Comparison of ENCODE assay signal across 8 mouse cellular contexts in the genomic region with DNA sequence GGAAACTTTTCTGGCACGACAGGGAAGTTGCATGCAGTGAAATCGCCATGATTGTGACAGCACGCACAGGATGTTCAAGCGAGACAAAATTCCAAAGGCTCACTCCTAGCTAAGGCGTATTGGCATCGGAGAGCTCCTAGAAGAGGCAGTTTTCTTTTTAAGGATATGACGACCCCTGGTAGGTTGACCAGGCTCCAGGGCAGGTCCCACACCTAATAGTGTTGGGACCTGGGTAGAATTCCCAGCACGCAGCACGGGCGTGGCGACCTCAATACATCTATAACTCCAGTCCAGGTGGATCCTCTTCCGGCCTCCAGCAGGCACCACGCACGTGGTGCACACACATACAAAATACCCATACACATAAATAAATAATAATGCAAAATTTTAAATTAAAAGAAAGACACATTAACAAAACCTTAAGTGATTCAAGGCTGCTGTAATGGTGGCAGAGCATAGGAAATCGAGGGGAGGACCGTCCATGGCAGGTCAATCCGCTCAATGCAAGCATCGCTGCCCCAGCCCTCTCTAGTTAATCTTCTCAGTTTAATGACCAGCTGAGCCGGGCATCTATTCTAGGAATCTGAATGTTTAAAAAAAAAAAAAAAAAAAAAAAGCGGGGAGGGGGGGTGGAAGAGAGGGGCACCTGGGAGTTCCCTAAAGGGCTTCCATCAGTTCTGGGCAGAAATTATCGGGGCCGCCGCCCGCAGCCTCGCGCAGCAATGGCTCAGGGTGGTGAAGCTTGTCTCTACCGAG. TPM values are rescaled to one million over a fixed set of nuclear protein-coding genes. Genes with fewer than 3 reads are reported as not detected.
A peak's percentile ranks its signal among the peaks of the same experiment; 100 is the strongest.
DNase-seq lines count a peak whose midpoint lies in the region; ATAC-seq and TF ChIP-seq lines count a peak whose summit lies in the region.

No protein-coding gene starts in this region.

- H3K4me3 ChIP-seq in layer of hippocampus, adult 2 months: peak overlapping the region; percentile 95
- peak overlapping the region; percentile 76 for H3K4me3 ChIP-seq in brown adipose tissue, adult 24 weeks (ENCODE audit: insufficient read depth, low read depth, low read length)
- H3K4me3 ChIP-seq in heart, embryonic 16.5 days (ENCODE audit: low read length): peak overlapping the region; percentile 60
- peak overlapping the region; percentile 71 for H3K4me3 ChIP-seq in macrophage (ENCODE audit: inconsistent target)

- ATAC-seq in heart, embryonic 16.5 days (replicated peaks; ENCODE audit: extremely low read depth, insufficient read depth, low FRiP score): peak; percentile 1; the same call in 1 of the 2 replicates

- peak overlapping the region; percentile 60 for H3K4me2 ChIP-seq in heart, embryonic 16.5 days (ENCODE audit: low read depth, low read length)

- H3K4me1 ChIP-seq in brown adipose tissue, adult 24 weeks (ENCODE audit: control insufficient read depth, insufficient read depth, insufficient read length, low read length): 0 out of 2 replicates have a peak, but pooled peaks cover 10% of the 10 kb centered on the region
- H3K4me1 ChIP-seq in heart, embryonic 16.5 days (ENCODE audit: control insufficient read depth, insufficient read depth, low read length): peaks cover 13% of the 10 kb centered on the region

- H3K79me2 ChIP-seq in macrophage (ENCODE audit: inconsistent target): no peaks in the 10 kb centered on the region

- H3K9ac ChIP-seq in heart, embryonic 16.5 days (ENCODE audit: low read length): peak overlapping the region; percentile 77

- peak overlapping the region; percentile 92 for H3K27ac ChIP-seq in layer of hippocampus, adult 2 months
- H3K27ac ChIP-seq in brown adipose tissue, adult 24 weeks (replicated peaks; ENCODE audit: low read depth, low read length): no peak overlapping the region; the same call in 1 of the 2 replicates
- peak overlapping the region; percentile 54 for H3K27ac ChIP-seq in heart, embryonic 16.5 days (ENCODE audit: low read length)
- no peak overlapping the region for H3K27ac ChIP-seq in macrophage

- H3K27me3 ChIP-seq in heart, embryonic 16.5 days (ENCODE audit: control insufficient read depth, insufficient read depth, low read length): no peaks in the 10 kb centered on the region

- no peaks in the 10 kb centered on the region for H3K9me3 ChIP-seq in heart, embryonic 16.5 days (replicated peaks; ENCODE audit: control insufficient read depth, low read length)

- intact Hi-C loops in left cerebral cortex, postnatal 14 days (cut with DNase I): loop anchor here (5.0 to 10.0 kb wide), 3 partner anchors 49 to 181 kb away; a partner anchor contains a TSS

- DNase-seq in layer of hippocampus, adult 2 months (ENCODE audit: low spot score in 2 of 2): no peak
- DNase-seq in layer of hippocampus, adult 11-12 months (ENCODE audit: low spot score): no peak
- no peak for DNase-seq in ovary, adult 18-20 months (ENCODE audit: low spot score)
- no peak for DNase-seq in left cerebral cortex, postnatal 14 days (ENCODE audit: low spot score in 2 of 2)
- DNase-seq in adrenal gland, postnatal 36 days: no peak

- 33% methylated on average over 26 of the region's 27 CpGs for WGBS in heart, embryonic 16.5 days
- WGBS in macrophage (ENCODE audit: missing documents): 52% methylated on average over 25 of the region's 27 CpGs

- no peak for TF ChIP-seq CTCF in layer of hippocampus, adult 2 months (conservative IDR thresholded peaks at IDR 0.05)

- peaks cover 10% of the 10 kb centered on the region for H3K36me3 ChIP-seq in heart, embryonic 16.5 days (ENCODE audit: control insufficient read depth, insufficient read depth)
- H3K36me3 ChIP-seq in macrophage (ENCODE audit: inconsistent target): 0 out of 2 replicates have a peak, but pooled peaks cover 3% of the 10 kb centered on the region

RNA-seq across cellular contexts. Expression of a gene that starts 0.5 kb away (rescaled TPM):
- 10 to 100 TPM; 82.7 to 86.2 TPM for total RNA-seq in layer of hippocampus, adult 2 months (2021)
- 66.9 and 75.0 TPM in 2 replicates for polyA plus RNA-seq in brown adipose tissue, adult 24 weeks (2012; ENCODE audit: insufficient read depth, insufficient read length, missing spikeins)
- polyA plus RNA-seq in heart, embryonic 16.5 days (2015; fragmentation: Nextera tagmentation; extraction: Ambion mirVana): 61.7 and 65.0 TPM in 2 replicates
- 10 to 100 TPM in 1 of 26 experiments, 1 to 10 TPM in 22, under 1 TPM in 3; 0.52 to 11.9 (median 2.1) TPM for total RNA-seq in macrophage (2018; cell fraction: chromatin; rRNA removed)
- total RNA-seq in macrophage (2018; cell fraction: cytosol; rRNA removed): 10 to 100 TPM; 28.3 to 47.5 (median 36.5) TPM
- total RNA-seq in macrophage (2018; cell fraction: nucleus; rRNA removed): 10 to 100 TPM in 25 of 26 experiments, 1 to 10 TPM in 1; 6.5 to 32.0 (median 21.4) TPM
- polyA plus RNA-seq in macrophage (2018): 23.5 to 31.0 TPM (median 25.9 TPM) in 3 replicates
- 100 to 1,000 TPM; 111 to 112 TPM for total RNA-seq in left cerebral cortex, postnatal 14 days (2021)
- 10 to 100 TPM; 47.3 to 53.0 TPM for total RNA-seq in adrenal gland, postnatal 36 days (2021)

RNA-seq across cellular contexts. Expression of a gene that starts 27.8 kb away (rescaled TPM):
- 100 to 1,000 TPM; 360 to 370 TPM for total RNA-seq in layer of hippocampus, adult 2 months (2021)
- 4.7 and 5.9 TPM in 2 replicates for polyA plus RNA-seq in brown adipose tissue, adult 24 weeks (2012; ENCODE audit: insufficient read depth, insufficient read length, missing spikeins)
- polyA plus RNA-seq in heart, embryonic 16.5 days (2015; fragmentation: Nextera tagmentation; extraction: Ambion mirVana): 44.5 and 49.5 TPM in 2 replicates
- 1 to 10 TPM in 1 of 26 experiments, not detected in 25; 2.9 TPM for total RNA-seq in macrophage (2018; cell fraction: chromatin; rRNA removed)
- total RNA-seq in macrophage (2018; cell fraction: cytosol; rRNA removed): under 1 TPM in 9 of 26 experiments, not detected in 17; 0.05 to 0.47 (median 0.18) TPM
- 1 to 10 TPM in 1 of 26 experiments, not detected in 25; 1.1 TPM for total RNA-seq in macrophage (2018; cell fraction: nucleus; rRNA removed)
- 0.04 to 0.58 TPM in 2 of 3 replicates, not detected in the other for polyA plus RNA-seq in macrophage (2018)
- total RNA-seq in left cerebral cortex, postnatal 14 days (2021): 100 to 1,000 TPM; 450 to 459 TPM
- 10 to 100 TPM; 11.4 to 11.5 TPM for total RNA-seq in adrenal gland, postnatal 36 days (2021)

RNA-seq across cellular contexts. Expression of a gene that starts 46.3 kb away (rescaled TPM):
- under 1 TPM in 1 of 2 experiments, not detected in 1; 0.23 TPM for total RNA-seq in layer of hippocampus, adult 2 months (2021)
- 2.8 TPM in 1 of 2 replicates, not detected in the other for polyA plus RNA-seq in brown adipose tissue, adult 24 weeks (2012; ENCODE audit: insufficient read depth, insufficient read length, missing spikeins)
- polyA plus RNA-seq in heart, embryonic 16.5 days (2015; fragmentation: Nextera tagmentation; extraction: Ambion mirVana): 0.25 and 0.91 TPM in 2 replicates
- 1 to 10 TPM in 22 of 26 experiments, under 1 TPM in 4; 0.46 to 5.0 (median 2.6) TPM for total RNA-seq in macrophage (2018; cell fraction: chromatin; rRNA removed)
- under 1 TPM in 18 of 26 experiments, not detected in 8; 0.09 to 0.26 (median 0.16) TPM for total RNA-seq in macrophage (2018; cell fraction: cytosol; rRNA removed)
- 1 to 10 TPM in 14 of 26 experiments, under 1 TPM in 9, not detected in 3; 0.30 to 4.0 (median 1.2) TPM for total RNA-seq in macrophage (2018; cell fraction: nucleus; rRNA removed)
- 0.24 TPM in 1 of 3 replicates, not detected in the others for polyA plus RNA-seq in macrophage (2018)
- total RNA-seq in left cerebral cortex, postnatal 14 days (2021): under 1 TPM; 0.23 to 0.24 TPM
- total RNA-seq in adrenal gland, postnatal 36 days (2021): 1 to 10 TPM in 1 of 2 experiments, under 1 TPM in 1; 0.23 to 1.6 TPM

Comparison
In these comparisons a context has a peak if more than half of its experiments do, and no peak if none do; other contexts are left out.
1. H3K27ac ChIP-seq: peak in layer of hippocampus, adult 2 months (single experiment) and heart, embryonic 16.5 days (single experiment); none in brown adipose tissue, adult 24 weeks (single experiment) and macrophage (single experiment).
2. RNA of a gene that starts 27.8 kb away (total RNA-seq): 450 to 459 TPM in left cerebral cortex, postnatal 14 days and 360 to 370 TPM in layer of hippocampus, adult 2 months; 11.4 to 11.5 TPM in adrenal gland, postnatal 36 days; every median in the first group is over 10 times any median in the second.
3. Peak in every context shown above with its lines, with median percentiles within 50 percentile points of each other: H3K4me3 ChIP-seq.